Mouse (Mus musculus): ENCODE results near the gene Cdk2ap2. TPM values are rescaled to one million over a fixed set of nuclear protein-coding genes. Genes with fewer than 3 reads are reported as not detected.
"Not testable (repeated sequence)": the region's sequence is repeated elsewhere in the genome, so short reads cannot be mapped to it uniquely, and the experiment has no call there.

Gene Cdk2ap2
- polyA plus RNA-seq, 1 experiment from 2014 or later: 134 TPM

DNA sequence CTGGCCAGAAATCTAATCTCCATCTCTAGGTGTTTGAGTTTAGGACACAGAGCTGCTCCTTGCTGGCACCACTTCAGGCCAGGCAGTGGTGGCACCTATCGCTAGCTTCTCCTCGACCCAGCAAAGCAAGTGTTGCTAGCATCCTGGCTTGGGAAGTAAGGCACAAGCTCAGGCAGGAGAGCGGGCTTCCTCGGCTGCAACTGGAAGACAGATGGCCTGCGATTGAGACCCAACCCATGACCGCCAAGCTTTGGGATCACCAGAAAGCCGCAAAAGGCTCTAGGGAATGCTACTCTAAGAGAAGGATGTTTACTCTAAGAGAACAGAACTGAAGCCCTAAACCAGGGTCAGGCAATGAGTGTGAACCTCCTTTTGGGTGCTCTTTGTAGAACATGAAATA, 32.5 kb downstream of the Cdk2ap2 start:
- Histone ChIP-seq H3K36me3 (ENCODE audit: control insufficient read depth, insufficient read depth, low read length) (peaks cover 20% of the 10 kb centered on the region), H3K4me2 (replicated peaks; ENCODE audit: low read depth) (no peak overlapping the region), H3K4me1 (replicated peaks; ENCODE audit: control insufficient read depth, insufficient read depth) (0 out of 2 replicates have a peak, but pooled peaks cover 3% of the 10 kb centered on the region), H3K27ac (replicated peaks) (no peak overlapping the region), H3K27me3 (ENCODE audit: control insufficient read depth, insufficient read depth, low read length) (no peaks in the 10 kb centered on the region), H3K9me3 (ENCODE audit: control insufficient read depth, low read length) (no peaks in the 10 kb centered on the region), H3K4me3 (ENCODE audit: low read depth, low read length) (no peak overlapping the region), H3K9ac (ENCODE audit: low read length) (no peak overlapping the region)
- ATAC-seq (ENCODE audit: low FRiP score, low TSS enrichment): no peak
- 85% methylated on average over 7 of the region's 7 CpGs for WGBS
- TF ChIP-seq EP300 (optimal IDR thresholded peaks at IDR 0.05) (no peak), CTCF (IDR thresholded peaks at IDR 0.05; ENCODE audit: low read depth) (no peak)
- no peak for DNase-seq (ENCODE audit: low spot score)

DNA sequence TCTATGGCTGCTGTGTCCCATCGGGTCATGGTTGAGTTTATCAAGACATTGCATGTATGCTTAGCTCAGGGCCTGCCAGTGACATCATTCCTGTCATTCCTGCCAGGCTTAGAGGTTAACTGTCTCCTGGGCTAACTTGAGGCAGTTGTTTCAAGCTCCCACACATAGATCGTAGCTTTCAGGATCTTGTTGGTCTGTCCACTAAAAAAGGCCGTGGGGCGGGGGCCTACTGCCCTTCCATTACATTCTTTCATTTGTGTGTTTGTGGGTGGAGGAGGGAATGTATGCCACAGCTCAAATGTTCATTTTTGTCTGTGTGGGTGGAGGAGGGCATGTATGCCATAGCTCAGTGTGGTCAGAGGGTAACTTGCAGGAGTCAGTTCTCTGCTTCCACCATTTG, 33.1 kb downstream of the Cdk2ap2 start:
- no peaks in the 10 kb centered on the region for H3K9me3 ChIP-seq (ENCODE audit: control insufficient read depth, low read length)
- peaks cover 20% of the 10 kb centered on the region for H3K36me3 ChIP-seq (ENCODE audit: control insufficient read depth, insufficient read depth, low read length)
- no peaks in the 10 kb centered on the region for H3K27me3 ChIP-seq (ENCODE audit: control insufficient read depth, insufficient read depth, low read length)
- DNase-seq (ENCODE audit: low spot score) (no peak), ATAC-seq (ENCODE audit: low FRiP score, low TSS enrichment) (no peak)
- H3K9ac ChIP-seq (ENCODE audit: low read length): no peak overlapping the region
- H3K4me2 ChIP-seq (replicated peaks; ENCODE audit: low read depth): no peak overlapping the region
- WGBS: 79% methylated on average over 4 of the region's 4 CpGs
- TF ChIP-seq CTCF (IDR thresholded peaks at IDR 0.05; ENCODE audit: low read depth): no peak
- TF ChIP-seq EP300 (optimal IDR thresholded peaks at IDR 0.05): no peak
- 0 out of 2 replicates have a peak, but pooled peaks cover 3% of the 10 kb centered on the region for H3K4me1 ChIP-seq (replicated peaks; ENCODE audit: control insufficient read depth, insufficient read depth)
- H3K27ac ChIP-seq (replicated peaks): no peak overlapping the region
- no peak overlapping the region for H3K4me3 ChIP-seq (ENCODE audit: low read depth, low read length)

DNA sequence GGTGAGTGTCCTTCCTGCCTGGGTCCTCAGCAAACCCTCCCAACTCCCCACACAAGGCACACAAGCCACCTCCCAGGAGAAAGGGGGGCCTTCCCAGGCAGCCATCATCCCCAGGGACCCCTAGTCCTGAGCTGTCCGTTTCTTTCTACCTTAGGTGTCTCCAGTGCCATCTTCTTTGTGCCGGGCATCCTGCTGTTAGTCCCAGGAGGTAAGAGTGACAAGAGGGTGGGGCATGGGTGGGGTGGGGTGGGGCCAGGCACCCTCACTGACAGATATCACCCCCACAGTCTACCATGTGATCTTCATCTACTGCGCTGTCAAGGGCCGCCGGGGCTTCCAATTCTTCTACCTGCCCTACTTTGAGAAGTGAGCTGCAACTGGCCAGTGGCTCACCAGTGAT, 34.1 kb downstream of the Cdk2ap2 start:
- no peaks in the 10 kb centered on the region for H3K9me3 ChIP-seq (ENCODE audit: control insufficient read depth, low read length)
- no peak overlapping the region for H3K27ac ChIP-seq (replicated peaks)
- DNase-seq (ENCODE audit: low spot score): no peak
- TF ChIP-seq EP300 (optimal IDR thresholded peaks at IDR 0.05) (no peak), CTCF (IDR thresholded peaks at IDR 0.05; ENCODE audit: low read depth) (no peak)
- no peak for ATAC-seq (ENCODE audit: low FRiP score, low TSS enrichment)
- peaks cover 20% of the 10 kb centered on the region for H3K36me3 ChIP-seq (ENCODE audit: control insufficient read depth, insufficient read depth, low read length)
- no peak overlapping the region for H3K4me2 ChIP-seq (replicated peaks; ENCODE audit: low read depth)
- H3K9ac ChIP-seq (ENCODE audit: low read length): no peak overlapping the region
- H3K27me3 ChIP-seq (ENCODE audit: control insufficient read depth, insufficient read depth, low read length): no peaks in the 10 kb centered on the region
- H3K4me3 ChIP-seq (ENCODE audit: low read depth, low read length): no peak overlapping the region
- WGBS: 83% methylated on average over 5 of the region's 5 CpGs
- 0 out of 2 replicates have a peak, but pooled peaks cover 3% of the 10 kb centered on the region for H3K4me1 ChIP-seq (replicated peaks; ENCODE audit: control insufficient read depth, insufficient read depth)

DNA sequence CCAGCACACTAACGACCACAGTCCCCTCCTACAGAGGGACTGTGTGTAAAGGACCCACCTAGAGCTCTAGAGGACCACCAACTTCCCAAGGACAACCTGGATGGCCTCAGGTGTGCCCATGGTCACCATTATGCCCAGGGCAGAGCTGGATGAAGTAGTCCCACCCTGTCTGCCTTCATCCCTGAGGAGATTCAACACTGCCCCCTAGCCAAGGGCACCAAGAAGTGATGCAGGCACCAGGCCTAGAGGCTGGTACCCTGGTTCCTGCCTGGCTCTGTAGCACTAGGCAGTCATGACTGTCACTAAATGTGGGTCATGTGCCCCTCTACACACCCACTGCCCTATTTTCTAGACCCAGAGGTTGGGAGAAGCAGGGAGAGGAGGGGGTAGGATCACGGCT, 34.8 kb downstream of the Cdk2ap2 start:
- 0 out of 2 replicates have a peak, but pooled peaks cover under 1% of the 10 kb centered on the region for H3K4me1 ChIP-seq (replicated peaks; ENCODE audit: control insufficient read depth, insufficient read depth)
- WGBS: 79% methylated on average over 2 of the region's 2 CpGs
- TF ChIP-seq EP300 (optimal IDR thresholded peaks at IDR 0.05) (no peak), CTCF (IDR thresholded peaks at IDR 0.05; ENCODE audit: low read depth) (peak; percentile 24; the same call in 1 of the 2 replicates)
- no peak overlapping the region for H3K27ac ChIP-seq (replicated peaks)
- no peak overlapping the region for H3K9ac ChIP-seq (ENCODE audit: low read length)
- H3K27me3 ChIP-seq (ENCODE audit: control insufficient read depth, insufficient read depth, low read length): no peaks in the 10 kb centered on the region
- DNase-seq (ENCODE audit: low spot score): no peak
- no peaks in the 10 kb centered on the region for H3K9me3 ChIP-seq (ENCODE audit: control insufficient read depth, low read length)
- no peak for ATAC-seq (ENCODE audit: low FRiP score, low TSS enrichment)
- H3K36me3 ChIP-seq (ENCODE audit: control insufficient read depth, insufficient read depth, low read length): peaks cover 20% of the 10 kb centered on the region
- H3K4me2 ChIP-seq (replicated peaks; ENCODE audit: low read depth): no peak overlapping the region
- H3K4me3 ChIP-seq (ENCODE audit: low read depth, low read length): no peak overlapping the region

DNA sequence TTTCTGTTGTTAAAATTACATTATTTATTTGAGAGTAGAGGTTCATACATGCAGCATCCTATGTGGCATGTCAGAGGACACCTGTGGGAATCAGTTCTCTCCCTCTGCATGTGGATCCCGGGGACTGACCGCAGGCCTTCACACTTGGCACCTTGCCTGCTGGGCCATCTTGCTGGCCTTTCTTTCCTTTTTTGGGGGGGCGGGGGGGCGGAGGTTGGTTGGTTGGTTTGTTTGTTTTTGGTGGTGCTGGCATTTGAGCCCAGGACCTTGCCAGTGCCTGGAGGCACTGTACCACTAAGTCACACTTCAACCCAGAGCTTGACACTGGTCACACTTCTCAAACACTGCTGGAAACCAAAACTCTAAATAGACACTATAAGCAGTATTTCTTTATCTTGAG, 37.4 kb downstream of the Cdk2ap2 start:
- H3K4me3 ChIP-seq (ENCODE audit: low read depth, low read length): no peak overlapping the region
- no peak overlapping the region for H3K4me2 ChIP-seq (replicated peaks; ENCODE audit: low read depth)
- no peaks in the 10 kb centered on the region for H3K4me1 ChIP-seq (replicated peaks; ENCODE audit: control insufficient read depth, insufficient read depth)
- peaks cover 14% of the 10 kb centered on the region for H3K36me3 ChIP-seq (ENCODE audit: control insufficient read depth, insufficient read depth, low read length)
- no peaks in the 10 kb centered on the region for H3K9me3 ChIP-seq (ENCODE audit: control insufficient read depth, low read length)
- no peaks in the 10 kb centered on the region for H3K27me3 ChIP-seq (ENCODE audit: control insufficient read depth, insufficient read depth, low read length)
- ATAC-seq (ENCODE audit: low FRiP score, low TSS enrichment) (no peak), DNase-seq (ENCODE audit: low spot score) (no peak)
- TF ChIP-seq CTCF (IDR thresholded peaks at IDR 0.05; ENCODE audit: low read depth): no peak
- no peak for TF ChIP-seq EP300 (optimal IDR thresholded peaks at IDR 0.05)
- H3K9ac ChIP-seq (ENCODE audit: low read length): no peak overlapping the region
- H3K27ac ChIP-seq (replicated peaks): no peak overlapping the region
- 90% methylated on average over 4 of the region's 4 CpGs for WGBS

DNA sequence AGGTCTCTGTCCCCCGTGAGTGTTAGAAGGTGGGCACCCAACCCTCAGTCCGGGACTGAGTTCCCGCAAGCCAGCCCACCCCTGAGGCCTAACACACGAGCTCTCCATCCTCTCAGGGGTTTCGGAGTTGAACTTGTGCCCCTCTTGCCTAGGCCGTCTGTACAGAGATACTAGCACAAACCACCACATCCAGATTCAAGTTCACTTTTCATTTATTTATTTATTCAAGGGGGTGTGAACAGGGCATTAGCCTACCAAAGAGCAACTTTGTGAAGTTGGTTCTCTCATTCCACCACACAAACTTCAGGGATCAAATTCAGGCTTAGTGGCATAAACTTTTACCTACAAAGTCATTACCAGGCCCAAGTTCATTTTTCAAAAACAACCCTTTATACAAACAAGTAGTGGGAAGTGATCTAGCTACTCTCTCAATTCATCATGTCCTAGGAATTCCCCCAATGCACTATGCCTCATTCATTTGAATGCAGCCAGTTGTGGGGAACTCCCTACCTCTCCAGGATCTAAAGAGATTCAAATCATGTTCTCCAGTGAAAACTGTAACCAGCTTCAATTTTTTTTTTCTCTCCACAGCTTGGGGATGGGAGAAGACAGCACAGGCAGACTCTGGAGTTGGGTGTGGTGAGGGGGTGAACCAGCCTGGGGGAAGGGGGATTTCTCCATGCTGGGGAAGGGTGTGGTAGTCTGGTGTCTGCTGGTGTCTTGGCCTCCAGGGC, 38.4 kb downstream of the Cdk2ap2 start:
- not testable (repeated sequence) for H3K4me1 ChIP-seq (replicated peaks; ENCODE audit: control insufficient read depth, insufficient read depth); H3K27ac ChIP-seq (replicated peaks); H3K4me2 ChIP-seq (replicated peaks; ENCODE audit: low read depth); H3K9me3 ChIP-seq (ENCODE audit: control insufficient read depth, low read length); H3K36me3 ChIP-seq (ENCODE audit: control insufficient read depth, insufficient read depth, low read length); DNase-seq (ENCODE audit: low spot score); H3K27me3 ChIP-seq (ENCODE audit: control insufficient read depth, insufficient read depth, low read length); H3K4me3 ChIP-seq (ENCODE audit: low read depth, low read length); H3K9ac ChIP-seq (ENCODE audit: low read length); ATAC-seq (ENCODE audit: low FRiP score, low TSS enrichment)
- 78% methylated on average over 6 of the region's 6 CpGs for WGBS
